Comparison of ENCODE assay signal across 9 mouse cellular contexts in the genomic region with DNA sequence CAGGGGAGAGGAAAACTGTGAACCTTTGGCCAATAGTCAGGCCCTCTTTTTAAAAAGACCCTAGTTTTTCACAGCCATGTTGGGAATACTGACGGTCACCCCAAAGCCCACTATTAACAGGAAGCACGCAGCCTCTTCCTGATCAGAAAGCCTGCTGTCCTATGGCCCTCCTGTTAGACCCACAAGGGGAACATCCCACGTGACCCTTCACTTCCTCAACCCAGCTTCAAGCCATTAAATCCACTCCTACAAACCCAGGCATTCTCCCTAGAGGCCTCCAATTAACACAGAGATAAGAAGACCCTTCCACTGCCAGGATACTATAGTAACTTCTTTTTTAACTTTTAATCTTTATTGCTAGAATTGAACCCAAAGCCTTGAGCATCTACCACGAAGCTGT. TPM values are rescaled to one million over a fixed set of nuclear protein-coding genes. Genes with fewer than 3 reads are reported as not detected.
DNase-seq lines count a peak whose midpoint lies in the region; ATAC-seq lines count a peak whose summit lies in the region.
"Had no signal": no experiment of that assay in that cellular context is flagged by ENCODE, and none has a peak within 500 bp of the region (broad histone marks: within the 10 kb centered on the region; RNA-seq: fewer than 3 reads in every experiment).

No protein-coding gene starts in this region.

- no peaks in the 10 kb centered on the region for H3K36me3 ChIP-seq in forebrain, embryonic 16.5 days (ENCODE audit: control insufficient read depth, insufficient read depth)
- H3K36me3 ChIP-seq in forebrain, embryonic 14.5 days (ENCODE audit: control insufficient read depth, insufficient read depth, low read length), result no peaks in the 10 kb centered on the region
- H3K36me3 ChIP-seq in liver, embryonic 11.5 days (ENCODE audit: control insufficient read depth, insufficient read depth, low read length), result no peaks in the 10 kb centered on the region
- no peaks in the 10 kb centered on the region for H3K36me3 ChIP-seq in liver, embryonic 13.5 days
- no peaks in the 10 kb centered on the region for H3K36me3 ChIP-seq in midbrain, embryonic 13.5 days
- H3K36me3 ChIP-seq: neural tube, embryonic 12.5 days had no signal

- H3K27ac ChIP-seq in forebrain, embryonic 16.5 days (ENCODE audit: low read length), result peak overlapping the region; percentile 62
- no peak overlapping the region for H3K27ac ChIP-seq in forebrain, embryonic 14.5 days (ENCODE audit: low read depth, low read length)
- 0 out of 2 replicates have a peak overlapping the region, but pooled peaks have one; percentile 3 for H3K27ac ChIP-seq in liver, embryonic 11.5 days (ENCODE audit: low read depth, low read length)
- H3K27ac ChIP-seq in liver, embryonic 13.5 days, result peak overlapping the region; percentile 98
- H3K27ac ChIP-seq in midbrain, embryonic 13.5 days, result no peak overlapping the region
- H3K27ac ChIP-seq: neural tube, embryonic 12.5 days had no signal

- peaks cover 21% of the 10 kb centered on the region for H3K4me1 ChIP-seq in forebrain, embryonic 16.5 days (replicated peaks; ENCODE audit: control insufficient read depth, insufficient read depth, low read length)
- H3K4me1 ChIP-seq in forebrain, embryonic 14.5 days (ENCODE audit: control insufficient read depth, insufficient read depth, low read length), result peaks cover 7% of the 10 kb centered on the region; the same call in 1 of the 2 replicates
- H3K4me1 ChIP-seq in liver, embryonic 11.5 days (replicated peaks; ENCODE audit: control insufficient read depth, insufficient read depth, low read length), result peaks cover 46% of the 10 kb centered on the region
- peaks cover 89% of the 10 kb centered on the region for H3K4me1 ChIP-seq in liver, embryonic 13.5 days (replicated peaks)
- peaks cover 23% of the 10 kb centered on the region for H3K4me1 ChIP-seq in midbrain, embryonic 13.5 days (replicated peaks)

- H3K4me3 ChIP-seq in forebrain, embryonic 16.5 days (replicated peaks; ENCODE audit: low read length), result no peak overlapping the region
- H3K4me3 ChIP-seq in forebrain, embryonic 14.5 days (ENCODE audit: low read depth, low read length), result no peak overlapping the region
- no peak overlapping the region for H3K4me3 ChIP-seq in liver, embryonic 11.5 days (ENCODE audit: low read depth, low read length)
- peak overlapping the region; percentile 22 for H3K4me3 ChIP-seq in liver, embryonic 13.5 days (replicated peaks)
- no peak overlapping the region for H3K4me3 ChIP-seq in midbrain, embryonic 13.5 days (replicated peaks)
- H3K4me3 ChIP-seq: neural tube, embryonic 12.5 days had no signal

- H3K27me3 ChIP-seq in forebrain, embryonic 16.5 days (replicated peaks; ENCODE audit: control insufficient read depth, insufficient read depth, low read length), result no peaks in the 10 kb centered on the region
- no peaks in the 10 kb centered on the region for H3K27me3 ChIP-seq in forebrain, embryonic 14.5 days (replicated peaks; ENCODE audit: control insufficient read depth, insufficient read depth, low read length)
- H3K27me3 ChIP-seq in liver, embryonic 11.5 days (replicated peaks; ENCODE audit: control insufficient read depth, insufficient read depth, low read length), result no peaks in the 10 kb centered on the region
- H3K27me3 ChIP-seq in liver, embryonic 13.5 days, result no peaks in the 10 kb centered on the region
- 0 out of 2 replicates have a peak, but pooled peaks cover 2% of the 10 kb centered on the region for H3K27me3 ChIP-seq in midbrain, embryonic 13.5 days
- H3K27me3 ChIP-seq: neural tube, embryonic 12.5 days had no signal

- H3K9me3 ChIP-seq in forebrain, embryonic 16.5 days (ENCODE audit: control insufficient read depth, low read length), result no peaks in the 10 kb centered on the region
- no peaks in the 10 kb centered on the region for H3K9me3 ChIP-seq in forebrain, embryonic 14.5 days (replicated peaks; ENCODE audit: control insufficient read depth, low read length)
- no peaks in the 10 kb centered on the region for H3K9me3 ChIP-seq in liver, embryonic 11.5 days (ENCODE audit: control insufficient read depth, low read length)
- H3K9me3 ChIP-seq in liver, embryonic 13.5 days (replicated peaks), result no peaks in the 10 kb centered on the region
- no peaks in the 10 kb centered on the region for H3K9me3 ChIP-seq in midbrain, embryonic 13.5 days
- H3K9me3 ChIP-seq: neural tube, embryonic 12.5 days had no signal

- DNase-seq in forebrain, embryonic 14.5 days (ENCODE audit: low spot score), result no peak
- DNase-seq in liver, embryonic 11.5 days (ENCODE audit: low spot score), result no peak
- no peak for DNase-seq in liver
- DNase-seq in liver, embryonic 13.5 days, result no peak
- no peak for DNase-seq in embryo, embryonic 10 days (ENCODE audit: low spot score)
- DNase-seq: B cell, adult 2 months had no signal

- no peak for ATAC-seq in forebrain, embryonic 16.5 days
- no peak for ATAC-seq in forebrain, embryonic 14.5 days
- no peak for ATAC-seq in liver, embryonic 11.5 days (replicated peaks; ENCODE audit: low FRiP score)
- no peak for ATAC-seq in liver, embryonic 13.5 days (ENCODE audit: low read depth)
- no peak for ATAC-seq in midbrain, embryonic 13.5 days

- no peak overlapping the region for H3K9ac ChIP-seq in forebrain, embryonic 16.5 days (replicated peaks; ENCODE audit: low read depth, low read length)
- H3K9ac ChIP-seq in forebrain, embryonic 14.5 days (ENCODE audit: low read length), result no peak overlapping the region
- H3K9ac ChIP-seq in liver, embryonic 11.5 days (ENCODE audit: low read depth, low read length), result no peak overlapping the region
- H3K9ac ChIP-seq in liver, embryonic 13.5 days, result peak overlapping the region; percentile 72
- H3K9ac ChIP-seq in midbrain, embryonic 13.5 days (replicated peaks), result no peak overlapping the region
- H3K9ac ChIP-seq: neural tube, embryonic 12.5 days had no signal

- H3K4me2 ChIP-seq in forebrain, embryonic 16.5 days (ENCODE audit: low read length), result no peak overlapping the region
- no peak overlapping the region for H3K4me2 ChIP-seq in forebrain, embryonic 14.5 days (ENCODE audit: low read length)
- no peak overlapping the region for H3K4me2 ChIP-seq in liver, embryonic 11.5 days
- H3K4me2 ChIP-seq in liver, embryonic 13.5 days, result peak overlapping the region; percentile 62
- no peak overlapping the region for H3K4me2 ChIP-seq in midbrain, embryonic 13.5 days (replicated peaks)
- H3K4me2 ChIP-seq: neural tube, embryonic 12.5 days had no signal

- WGBS in forebrain, embryonic 16.5 days, result 73% methylated on average over 4 of the region's 4 CpGs
- WGBS in forebrain, embryonic 14.5 days, result 84% methylated on average over 4 of the region's 4 CpGs
- WGBS in liver, embryonic 11.5 days, result 41% methylated on average over 4 of the region's 4 CpGs
- 34% methylated on average over 4 of the region's 4 CpGs for WGBS in liver, embryonic 13.5 days (ENCODE audit: insufficient replicate concordance)
- 71% methylated on average over 4 of the region's 4 CpGs for WGBS in midbrain, embryonic 13.5 days

RNA-seq across cellular contexts. Expression of gene Slc16a1, which starts 33.6 kb away (rescaled TPM):
- polyA plus RNA-seq in forebrain, embryonic 16.5 days (2015; fragmentation: Nextera tagmentation; extraction: Ambion mirVana), result 17.8 and 22.6 TPM in 2 replicates
- 18.1 and 21.2 TPM in 2 replicates for polyA plus RNA-seq in forebrain, embryonic 14.5 days (2014; fragmentation: Nextera tagmentation; extraction: Ambion mirVana)
- 92.2 and 109 TPM in 2 replicates for polyA plus RNA-seq in liver, embryonic 11.5 days (2014; fragmentation: Nextera tagmentation; extraction: Ambion mirVana)
- polyA plus RNA-seq in liver, embryonic 13.5 days (2015; fragmentation: Nextera tagmentation; extraction: Ambion mirVana), result 81.9 and 106 TPM in 2 replicates
- polyA plus RNA-seq in midbrain, embryonic 13.5 days (2015; fragmentation: Nextera tagmentation; extraction: Ambion mirVana), result 9.4 and 9.6 TPM in 2 replicates

Comparison
In these comparisons a context has a peak if more than half of its experiments do, and no peak if none do; other contexts are left out.
1. H3K27ac ChIP-seq: peak in forebrain, embryonic 16.5 days (single experiment), liver, embryonic 11.5 days (single experiment) and liver, embryonic 13.5 days (single experiment); none in forebrain, embryonic 14.5 days (single experiment) and midbrain, embryonic 13.5 days (single experiment).